Mouse (Mus musculus): ENCODE results near the gene Hadh. TPM values are rescaled to one million over a fixed set of nuclear protein-coding genes. Genes with fewer than 3 reads are reported as not detected.

The Hadh gene
- polyA plus RNA-seq, 1 experiment from 2014 or later: 18.4 TPM

- H3K9ac ChIP-seq (replicated peaks; ENCODE audit: low read depth, low read length): no peak overlapping the region
- WGBS: 90% methylated on average over 9 of the region's 9 CpGs
- no peak overlapping the region for H3K27ac ChIP-seq (ENCODE audit: low read depth, low read length)
- H3K36me3 ChIP-seq (ENCODE audit: control insufficient read depth, insufficient read depth, low read length): no peaks in the 10 kb centered on the region
- no peak overlapping the region for H3K4me3 ChIP-seq (ENCODE audit: low read depth, low read length)
- H3K27me3 ChIP-seq (ENCODE audit: control insufficient read depth, insufficient read depth, low read length): no peaks in the 10 kb centered on the region
- no peaks in the 10 kb centered on the region for H3K9me3 ChIP-seq (ENCODE audit: control insufficient read depth, low read length)
- H3K4me2 ChIP-seq (ENCODE audit: low read depth, low read length): no peak overlapping the region
- ATAC-seq (ENCODE audit: low read depth): no peak
- no peaks in the 10 kb centered on the region for H3K4me1 ChIP-seq (ENCODE audit: control insufficient read depth, insufficient read depth, low read length)
These were observed 57.7 kb downstream of the Hadh start for GRCm38 (mm10) chr3:131214060-131214658.

GRCm38 (mm10) chr3:131212200-131212599 lies 59.7 kb downstream of the Hadh start:
- H3K9ac ChIP-seq (replicated peaks; ENCODE audit: low read depth, low read length): no peak overlapping the region
- H3K9me3 ChIP-seq (ENCODE audit: control insufficient read depth, low read length): no peaks in the 10 kb centered on the region
- no peak overlapping the region for H3K27ac ChIP-seq (ENCODE audit: low read depth, low read length)
- H3K36me3 ChIP-seq (ENCODE audit: control insufficient read depth, insufficient read depth, low read length): no peaks in the 10 kb centered on the region
- 88% methylated on average over 7 of the region's 7 CpGs for WGBS
- H3K4me2 ChIP-seq (ENCODE audit: low read depth, low read length): no peak overlapping the region
- no peak overlapping the region for H3K4me3 ChIP-seq (ENCODE audit: low read depth, low read length)
- no peak for ATAC-seq (ENCODE audit: low read depth)
- no peaks in the 10 kb centered on the region for H3K27me3 ChIP-seq (ENCODE audit: control insufficient read depth, insufficient read depth, low read length)
- no peaks in the 10 kb centered on the region for H3K4me1 ChIP-seq (ENCODE audit: control insufficient read depth, insufficient read depth, low read length)

- H3K27me3 ChIP-seq (ENCODE audit: control insufficient read depth, insufficient read depth, low read length): no peaks in the 10 kb centered on the region
- no peaks in the 10 kb centered on the region for H3K4me1 ChIP-seq (ENCODE audit: control insufficient read depth, insufficient read depth, low read length)
- WGBS: 77% methylated on average over 13 of the region's 13 CpGs
- H3K27ac ChIP-seq (ENCODE audit: low read depth, low read length): no peak overlapping the region
- H3K9ac ChIP-seq (replicated peaks; ENCODE audit: low read depth, low read length): no peak overlapping the region
- H3K9me3 ChIP-seq (ENCODE audit: control insufficient read depth, low read length): no peaks in the 10 kb centered on the region
- no peak overlapping the region for H3K4me3 ChIP-seq (ENCODE audit: low read depth, low read length)
- no peaks in the 10 kb centered on the region for H3K36me3 ChIP-seq (ENCODE audit: control insufficient read depth, insufficient read depth, low read length)
- ATAC-seq (ENCODE audit: low read depth): no peak
- no peak overlapping the region for H3K4me2 ChIP-seq (ENCODE audit: low read depth, low read length)
These were observed 63.5 kb downstream of the Hadh start for GRCm38 (mm10) chr3:131208265-131208891.

- no peaks in the 10 kb centered on the region for H3K9me3 ChIP-seq (ENCODE audit: control insufficient read depth, low read length)
- H3K36me3 ChIP-seq (ENCODE audit: control insufficient read depth, insufficient read depth, low read length): no peaks in the 10 kb centered on the region
- H3K4me2 ChIP-seq (ENCODE audit: low read depth, low read length): no peak overlapping the region
- H3K27ac ChIP-seq (ENCODE audit: low read depth, low read length): no peak overlapping the region
- 91% methylated on average over 5 of the region's 5 CpGs for WGBS
- no peak overlapping the region for H3K9ac ChIP-seq (replicated peaks; ENCODE audit: low read depth, low read length)
- ATAC-seq (ENCODE audit: low read depth): no peak
- no peaks in the 10 kb centered on the region for H3K4me1 ChIP-seq (ENCODE audit: control insufficient read depth, insufficient read depth, low read length)
- H3K4me3 ChIP-seq (ENCODE audit: low read depth, low read length): no peak overlapping the region
- H3K27me3 ChIP-seq (ENCODE audit: control insufficient read depth, insufficient read depth, low read length): no peaks in the 10 kb centered on the region
These were observed 64.1 kb downstream of the Hadh start for GRCm38 (mm10) chr3:131207846-131208245.

GRCm38 (mm10) chr3:131202311-131202710 lies 69.6 kb downstream of the Hadh start:
- Histone ChIP-seq H3K9ac (replicated peaks; ENCODE audit: low read depth, low read length) (no peak overlapping the region), H3K27me3 (ENCODE audit: control insufficient read depth, insufficient read depth, low read length) (no peaks in the 10 kb centered on the region), H3K4me3 (ENCODE audit: low read depth, low read length) (no peak overlapping the region), H3K36me3 (ENCODE audit: control insufficient read depth, insufficient read depth, low read length) (no peaks in the 10 kb centered on the region), H3K9me3 (ENCODE audit: control insufficient read depth, low read length) (no peaks in the 10 kb centered on the region), H3K4me1 (ENCODE audit: control insufficient read depth, insufficient read depth, low read length) (no peaks in the 10 kb centered on the region), H3K4me2 (ENCODE audit: low read depth, low read length) (no peak overlapping the region), H3K27ac (ENCODE audit: low read depth, low read length) (no peak overlapping the region)
- 64% methylated on average over 7 of the region's 7 CpGs for WGBS
- ATAC-seq (ENCODE audit: low read depth): no peak

GRCm38 (mm10) chr3:131199590-131200288 lies 72.2 kb downstream of the Hadh start:
- no peaks in the 10 kb centered on the region for H3K36me3 ChIP-seq (ENCODE audit: control insufficient read depth, insufficient read depth, low read length)
- 85% methylated on average over 20 of the region's 20 CpGs for WGBS
- no peak for ATAC-seq (ENCODE audit: low read depth)
- no peak overlapping the region for H3K27ac ChIP-seq (ENCODE audit: low read depth, low read length)
- H3K9me3 ChIP-seq (ENCODE audit: control insufficient read depth, low read length): no peaks in the 10 kb centered on the region
- H3K4me1 ChIP-seq (ENCODE audit: control insufficient read depth, insufficient read depth, low read length): no peaks in the 10 kb centered on the region
- no peak overlapping the region for H3K4me2 ChIP-seq (ENCODE audit: low read depth, low read length)
- no peak overlapping the region for H3K4me3 ChIP-seq (ENCODE audit: low read depth, low read length)
- no peak overlapping the region for H3K9ac ChIP-seq (replicated peaks; ENCODE audit: low read depth, low read length)
- no peaks in the 10 kb centered on the region for H3K27me3 ChIP-seq (ENCODE audit: control insufficient read depth, insufficient read depth, low read length)

GRCm38 (mm10) chr3:131198991-131199390 lies 72.9 kb downstream of the Hadh start:
- Histone ChIP-seq H3K27me3 (ENCODE audit: control insufficient read depth, insufficient read depth, low read length) (no peaks in the 10 kb centered on the region), H3K27ac (ENCODE audit: low read depth, low read length) (no peak overlapping the region), H3K36me3 (ENCODE audit: control insufficient read depth, insufficient read depth, low read length) (no peaks in the 10 kb centered on the region), H3K4me2 (ENCODE audit: low read depth, low read length) (no peak overlapping the region), H3K4me1 (ENCODE audit: control insufficient read depth, insufficient read depth, low read length) (no peaks in the 10 kb centered on the region), H3K9ac (replicated peaks; ENCODE audit: low read depth, low read length) (no peak overlapping the region), H3K4me3 (ENCODE audit: low read depth, low read length) (no peak overlapping the region), H3K9me3 (ENCODE audit: control insufficient read depth, low read length) (no peaks in the 10 kb centered on the region)
- no peak for ATAC-seq (ENCODE audit: low read depth)
- 87% methylated on average over 3 of the region's 3 CpGs for WGBS

- no peaks in the 10 kb centered on the region for H3K27me3 ChIP-seq (ENCODE audit: control insufficient read depth, insufficient read depth, low read length)
- H3K9me3 ChIP-seq (ENCODE audit: control insufficient read depth, low read length): no peaks in the 10 kb centered on the region
- no peak overlapping the region for H3K4me2 ChIP-seq (ENCODE audit: low read depth, low read length)
- no peaks in the 10 kb centered on the region for H3K4me1 ChIP-seq (ENCODE audit: control insufficient read depth, insufficient read depth, low read length)
- no peak overlapping the region for H3K27ac ChIP-seq (ENCODE audit: low read depth, low read length)
- 79% methylated on average over 8 of the region's 8 CpGs for WGBS
- H3K36me3 ChIP-seq (ENCODE audit: control insufficient read depth, insufficient read depth, low read length): no peaks in the 10 kb centered on the region
- no peak overlapping the region for H3K9ac ChIP-seq (replicated peaks; ENCODE audit: low read depth, low read length)
- H3K4me3 ChIP-seq (ENCODE audit: low read depth, low read length): no peak overlapping the region
- no peak for ATAC-seq (ENCODE audit: low read depth)
These were observed 75.3 kb downstream of the Hadh start for GRCm38 (mm10) chr3:131196507-131197019.

GRCm38 (mm10) chr3:131196050-131196449 lies 75.9 kb downstream of the Hadh start:
- Histone ChIP-seq H3K4me3 (ENCODE audit: low read depth, low read length) (no peak overlapping the region), H3K9ac (replicated peaks; ENCODE audit: low read depth, low read length) (no peak overlapping the region), H3K4me1 (ENCODE audit: control insufficient read depth, insufficient read depth, low read length) (no peaks in the 10 kb centered on the region), H3K27ac (ENCODE audit: low read depth, low read length) (no peak overlapping the region), H3K36me3 (ENCODE audit: control insufficient read depth, insufficient read depth, low read length) (no peaks in the 10 kb centered on the region), H3K9me3 (ENCODE audit: control insufficient read depth, low read length) (no peaks in the 10 kb centered on the region), H3K27me3 (ENCODE audit: control insufficient read depth, insufficient read depth, low read length) (no peaks in the 10 kb centered on the region), H3K4me2 (ENCODE audit: low read depth, low read length) (no peak overlapping the region)
- WGBS: 76% methylated on average over 10 of the region's 10 CpGs
- no peak for ATAC-seq (ENCODE audit: low read depth)

Data from neural tube, embryonic 14.5 days (tissue).